Mouse (Mus musculus) liver, embryonic 11.5 days (tissue): ENCODE measurements around the gene Bub1b. TPM values are rescaled to one million over a fixed set of nuclear protein-coding genes. Genes with fewer than 3 reads are reported as not detected.
"Not testable (repeated sequence)": the region's sequence is repeated elsewhere in the genome, so short reads cannot be mapped to it uniquely, and the experiment has no call there.

ENCODE experiments used
- ATAC-seq: fragments of 200-750 bp; cut with Nextera tagmentation; replicated peaks from 2 replicates; pipeline ENCODE4 v1.8.0; 2017; ENCODE audit warnings: moderate number of reproducible peaks, mild to moderate bottlenecking, moderate TSS enrichment, moderate library complexity; ENCODE audit not compliant: low FRiP score
- DNase-seq: peaks from one replicate; pipeline ENCODE4 v3.0.0-alpha.2; 2017; ENCODE audit warnings: low spot score
- H3K27ac ChIP-seq: fragments of 300-500 bp; sonication (generic); 2 replicates; pipeline ENCODE4 v1.5.1; 2014; ENCODE audit warnings: mild to moderate bottlenecking, low read depth, low read length, control low read depth
- H3K27me3 ChIP-seq: fragments of 300-500 bp; sonication (generic); replicated peaks from 2 replicates; pipeline ENCODE4 v1.6.1; 2014; ENCODE audit warnings: low read length, mixed read lengths; ENCODE audit not compliant: control insufficient read depth, insufficient read depth
- H3K36me3 ChIP-seq: fragments of 300-500 bp; sonication (generic); 2 replicates; pipeline ENCODE4 v1.6.1; 2014; ENCODE audit warnings: mild to moderate bottlenecking, low read length, moderate library complexity, mixed read lengths; ENCODE audit not compliant: control insufficient read depth, insufficient read depth
- H3K4me1 ChIP-seq: fragments of 300-500 bp; sonication (generic); replicated peaks from 2 replicates; pipeline ENCODE4 v1.6.1; 2014; ENCODE audit warnings: low read length, mixed read lengths; ENCODE audit not compliant: control insufficient read depth, insufficient read depth
- H3K4me2 ChIP-seq: fragments of 300-500 bp; sonication (generic); 2 replicates; pipeline ENCODE4 v1.6.1; 2014; ENCODE audit warnings: mild to moderate bottlenecking, control low read depth, moderate library complexity
- H3K4me3 ChIP-seq: fragments of 300-500 bp; sonication (generic); 2 replicates; pipeline ENCODE4 v1.5.1; 2014; ENCODE audit warnings: low read depth, low read length, control low read depth
- H3K9ac ChIP-seq: fragments of 300-500 bp; sonication (generic); 2 replicates; pipeline ENCODE4 v1.6.1; 2014; ENCODE audit warnings: low read depth, low read length, control low read depth
- H3K9me3 ChIP-seq: fragments of 300-500 bp; sonication (generic); 2 replicates; pipeline ENCODE4 v1.6.1; 2016; ENCODE audit warnings: low read length, inconsistent platforms, mixed read lengths; ENCODE audit not compliant: control insufficient read depth
- WGBS: fragments of 180-500 bp; shearing (Covaris S2); extraction: QIAGEN DNeasy Blood & Tissue Kit; methylation state at CpG from one replicate; pipeline ENCODE4 v1.1.7; 2014; 5-methylcytosine and 5-hydroxymethylcytosine counted together
- polyA plus RNA-seq: library from polyadenylated mRNA; unstranded; fragments of >200 nt; fragmentation: Nextera tagmentation; extraction: Ambion mirVana; gene quantifications from 2 replicates; pipeline ENCODE4 v1.2.1, GENCODE M21; 2014

Gene Bub1b
- polyA plus RNA-seq, 1 experiment from 2014 or later = 97.7 TPM

GRCm38 (mm10) chr2:118637258-118637657 lies 39.2 kb downstream of the Bub1b start:
- H3K9ac ChIP-seq = no peak overlapping the region
- WGBS = 81% methylated on average over 5 of the region's 5 CpGs

GRCm38 (mm10) chr2:118637888-118638526 lies 40.0 kb downstream of the Bub1b start:
- Histone ChIP-seq H3K4me2 (no peak overlapping the region), H3K9me3 (no peaks in the 10 kb centered on the region), H3K9ac (no peak overlapping the region), H3K4me1 (no peaks in the 10 kb centered on the region), H3K27ac (no peak overlapping the region), H3K36me3 (peaks cover 60% of the 10 kb centered on the region), H3K27me3 (no peaks in the 10 kb centered on the region), H3K4me3 (no peak overlapping the region)
- peak; percentile 63 for DNase-seq
- ATAC-seq = peak; percentile 33; the same call in 1 of the 2 replicates
- WGBS = 41% methylated on average over 8 of the region's 8 CpGs

More at GRCm38 (mm10) chr2:118637258-118637657, 39.2 kb downstream of the Bub1b start:
- no peaks in the 10 kb centered on the region for H3K4me1 ChIP-seq
- no peak overlapping the region for H3K4me3 ChIP-seq
- H3K27me3 ChIP-seq = no peaks in the 10 kb centered on the region
- DNase-seq = no peak
- H3K4me2 ChIP-seq = no peak overlapping the region
- no peaks in the 10 kb centered on the region for H3K9me3 ChIP-seq
- no peak overlapping the region for H3K27ac ChIP-seq
- peaks cover 60% of the 10 kb centered on the region for H3K36me3 ChIP-seq
- ATAC-seq = no peak

- Histone ChIP-seq H3K27ac (no peak overlapping the region), H3K4me1 (no peaks in the 10 kb centered on the region), H3K4me2 (no peak overlapping the region), H3K9me3 (no peaks in the 10 kb centered on the region), H3K9ac (no peak overlapping the region), H3K27me3 (no peaks in the 10 kb centered on the region), H3K4me3 (no peak overlapping the region), H3K36me3 (peaks cover 60% of the 10 kb centered on the region)
- DNase-seq (no peak), ATAC-seq (no peak)
- WGBS = 91% methylated on average over 8 of the region's 8 CpGs
Measured at GRCm38 (mm10) chr2:118638686-118639085, 40.7 kb downstream of the Bub1b start.

GRCm38 (mm10) chr2:118641147-118641546 lies 43.1 kb downstream of the Bub1b start:
- no peaks in the 10 kb centered on the region for H3K9me3 ChIP-seq
- no peak overlapping the region for H3K4me3 ChIP-seq
- no peak overlapping the region for H3K9ac ChIP-seq
- no peak overlapping the region for H3K27ac ChIP-seq
- no peak for ATAC-seq
- no peaks in the 10 kb centered on the region for H3K4me1 ChIP-seq
- H3K27me3 ChIP-seq = no peaks in the 10 kb centered on the region
- H3K36me3 ChIP-seq = peaks cover 50% of the 10 kb centered on the region
- H3K4me2 ChIP-seq = no peak overlapping the region
- WGBS = 76% methylated on average over 2 of the region's 2 CpGs
- no peak for DNase-seq

GRCm38 (mm10) chr2:118642431-118642830 lies 44.4 kb downstream of the Bub1b start:
- no peaks in the 10 kb centered on the region for H3K27me3 ChIP-seq
- H3K9ac ChIP-seq = no peak overlapping the region
- WGBS = 89% methylated on average over 3 of the region's 3 CpGs
- H3K27ac ChIP-seq = no peak overlapping the region
- DNase-seq (no peak), ATAC-seq (no peak)
- no peaks in the 10 kb centered on the region for H3K9me3 ChIP-seq
- H3K4me1 ChIP-seq = no peaks in the 10 kb centered on the region
- no peak overlapping the region for H3K4me3 ChIP-seq
- peaks cover 43% of the 10 kb centered on the region for H3K36me3 ChIP-seq
- no peak overlapping the region for H3K4me2 ChIP-seq

- H3K27ac ChIP-seq = no peak overlapping the region
- DNase-seq (no peak), ATAC-seq (no peak)
- no peaks in the 10 kb centered on the region for H3K9me3 ChIP-seq
- H3K4me3 ChIP-seq = no peak overlapping the region
- H3K36me3 ChIP-seq = peaks cover 43% of the 10 kb centered on the region
- no peaks in the 10 kb centered on the region for H3K4me1 ChIP-seq
- H3K9ac ChIP-seq = no peak overlapping the region
- no peaks in the 10 kb centered on the region for H3K27me3 ChIP-seq
- 73% methylated on average over 3 of the region's 3 CpGs for WGBS
- no peak overlapping the region for H3K4me2 ChIP-seq
Measured at GRCm38 (mm10) chr2:118642942-118643341, 44.9 kb downstream of the Bub1b start.

GRCm38 (mm10) chr2:118646665-118647064 lies 48.7 kb downstream of the Bub1b start:
- Histone ChIP-seq H3K9ac (no peak overlapping the region), H3K27me3 (no peaks in the 10 kb centered on the region), H3K36me3 (peaks cover 15% of the 10 kb centered on the region), H3K4me1 (no peaks in the 10 kb centered on the region), H3K4me2 (no peak overlapping the region), H3K4me3 (no peak overlapping the region), H3K9me3 (no peaks in the 10 kb centered on the region), H3K27ac (no peak overlapping the region)
- DNase-seq (no peak), ATAC-seq (no peak)
- 87% methylated on average over 5 of the region's 5 CpGs for WGBS

- H3K4me3 ChIP-seq, H3K27me3 ChIP-seq, H3K36me3 ChIP-seq, ATAC-seq, H3K4me1 ChIP-seq, H3K27ac ChIP-seq, DNase-seq, H3K4me2 ChIP-seq, H3K9me3 ChIP-seq, H3K9ac ChIP-seq: not testable (repeated sequence)
- 53% methylated on average over 2 of the region's 2 CpGs for WGBS
Measured at GRCm38 (mm10) chr2:118650697-118651096, 52.7 kb downstream of the Bub1b start.

GRCm38 (mm10) chr2:118656688-118657281 lies 58.8 kb downstream of the Bub1b start:
- Histone ChIP-seq H3K4me2 (no peak overlapping the region), H3K4me1 (peaks cover 40% of the 10 kb centered on the region), H3K9ac (no peak overlapping the region), H3K4me3 (no peak overlapping the region), H3K27me3 (no peaks in the 10 kb centered on the region), H3K27ac (no peak overlapping the region), H3K9me3 (no peaks in the 10 kb centered on the region), H3K36me3 (no peaks in the 10 kb centered on the region)
- WGBS = 47% methylated on average over 3 of the region's 3 CpGs
- ATAC-seq (no peak), DNase-seq (no peak)
